Mouse (Mus musculus): ENCODE data around the gene 4931428F04Rik.
A peak's percentile ranks its signal among the peaks of the same experiment; 100 is the strongest.

Gene 4931428F04Rik

GRCm38 (mm10) chr8:105289805-105290460, at the start of gene 4931428F04Rik:
4931428F04Rik (minus strand) TSS chr8:105289864.
- DNase-seq = peak; percentile 27

GRCm38 (mm10) chr8:105338992-105339391, 49.3 kb upstream of the 4931428F04Rik start:
- DNase-seq = no peak

GRCm38 (mm10) chr8:105336373-105337130, 46.9 kb upstream of the 4931428F04Rik start:
- DNase-seq = no peak

GRCm38 (mm10) chr8:105332523-105332922, 42.9 kb upstream of the 4931428F04Rik start:
- DNase-seq = no peak

GRCm38 (mm10) chr8:105331931-105332330, 42.3 kb upstream of the 4931428F04Rik start:
- DNase-seq = no peak

- DNase-seq = no peak
Measured at GRCm38 (mm10) chr8:105331469-105331868, 41.8 kb upstream of the 4931428F04Rik start.

DNA sequence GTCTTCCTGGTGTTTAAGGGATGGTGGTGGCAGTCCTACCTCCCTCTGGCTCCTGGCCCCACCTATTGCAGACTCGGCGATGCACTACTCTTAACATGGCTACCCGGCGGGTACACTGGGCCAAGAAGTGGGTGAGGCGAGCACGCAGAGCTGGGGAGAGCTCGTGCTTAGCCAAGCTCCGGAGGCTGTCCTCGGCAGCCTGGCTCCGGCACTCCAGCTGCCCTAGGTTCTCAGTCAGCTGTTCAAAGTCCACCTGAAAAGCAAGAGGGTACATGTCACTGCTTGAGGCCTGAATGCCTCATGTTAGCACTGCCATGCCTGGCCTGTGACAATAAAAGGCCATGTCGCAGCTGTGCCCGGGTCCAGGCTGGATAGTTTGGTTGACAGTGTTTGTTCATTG, 40.7 kb upstream of the 4931428F04Rik start:
- DNase-seq = no peak

GRCm38 (mm10) chr8:105326968-105327367, 37.3 kb upstream of the 4931428F04Rik start:
- DNase-seq = no peak

GRCm38 (mm10) chr8:105326141-105326672, 36.5 kb upstream of the 4931428F04Rik start, which contains the start of the genes Lrrc29 and Tmem208:
Lrrc29 (minus strand) TSS chr8:105326278.
Tmem208 (plus strand) TSS chr8:105326354.
- peak; percentile 95 for DNase-seq

DNA sequence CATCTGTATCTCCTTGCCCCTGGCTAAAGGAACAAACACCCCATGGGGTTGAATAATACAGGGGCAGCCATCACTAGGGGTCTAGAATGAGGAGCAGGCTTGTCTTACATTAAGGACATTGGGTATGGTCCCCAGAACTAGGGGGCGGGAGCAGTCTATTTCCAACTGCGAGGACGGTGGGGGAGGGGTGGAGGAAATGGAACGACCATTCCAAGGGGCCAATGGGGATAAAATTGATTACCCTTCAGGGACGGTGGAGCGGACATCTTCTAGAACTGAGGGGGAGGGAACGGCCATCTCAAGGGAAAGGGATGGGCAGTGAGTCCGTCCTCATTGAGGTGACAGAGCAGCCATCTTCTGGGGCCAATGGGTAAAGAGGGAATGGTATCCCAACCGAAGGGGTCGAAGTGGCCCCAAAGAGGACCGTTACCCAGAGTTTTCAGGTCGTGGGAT, 36.0 kb upstream of the 4931428F04Rik start:
- no peak for DNase-seq

DNA sequence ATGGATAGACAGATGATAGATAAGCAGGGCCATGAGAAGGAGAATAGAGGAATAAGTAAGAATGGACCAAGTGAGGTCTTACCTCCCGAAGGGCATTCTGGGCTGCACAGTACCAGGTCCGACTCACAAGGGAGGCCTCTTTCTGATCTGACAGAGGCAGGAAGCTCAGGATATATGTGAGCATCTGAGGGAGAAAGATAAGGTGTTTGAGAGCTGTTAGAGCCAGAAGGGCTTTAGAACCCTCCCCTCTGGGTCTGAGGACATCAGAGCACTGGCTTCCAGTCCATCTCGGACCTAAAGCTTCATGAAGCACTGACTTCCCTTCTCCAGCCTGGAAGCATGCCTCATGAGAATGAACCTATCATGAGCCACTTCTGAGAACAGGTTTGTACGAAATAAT, 33.5 kb upstream of the 4931428F04Rik start:
- DNase-seq = no peak

GRCm38 (mm10) chr8:105318662-105319190, 29.1 kb upstream of the 4931428F04Rik start:
- DNase-seq = no peak

GRCm38 (mm10) chr8:105317941-105318340, 28.3 kb upstream of the 4931428F04Rik start:
- DNase-seq = no peak

GRCm38 (mm10) chr8:105315073-105315769, 25.6 kb upstream of the 4931428F04Rik start:
- no peak for DNase-seq

DNA sequence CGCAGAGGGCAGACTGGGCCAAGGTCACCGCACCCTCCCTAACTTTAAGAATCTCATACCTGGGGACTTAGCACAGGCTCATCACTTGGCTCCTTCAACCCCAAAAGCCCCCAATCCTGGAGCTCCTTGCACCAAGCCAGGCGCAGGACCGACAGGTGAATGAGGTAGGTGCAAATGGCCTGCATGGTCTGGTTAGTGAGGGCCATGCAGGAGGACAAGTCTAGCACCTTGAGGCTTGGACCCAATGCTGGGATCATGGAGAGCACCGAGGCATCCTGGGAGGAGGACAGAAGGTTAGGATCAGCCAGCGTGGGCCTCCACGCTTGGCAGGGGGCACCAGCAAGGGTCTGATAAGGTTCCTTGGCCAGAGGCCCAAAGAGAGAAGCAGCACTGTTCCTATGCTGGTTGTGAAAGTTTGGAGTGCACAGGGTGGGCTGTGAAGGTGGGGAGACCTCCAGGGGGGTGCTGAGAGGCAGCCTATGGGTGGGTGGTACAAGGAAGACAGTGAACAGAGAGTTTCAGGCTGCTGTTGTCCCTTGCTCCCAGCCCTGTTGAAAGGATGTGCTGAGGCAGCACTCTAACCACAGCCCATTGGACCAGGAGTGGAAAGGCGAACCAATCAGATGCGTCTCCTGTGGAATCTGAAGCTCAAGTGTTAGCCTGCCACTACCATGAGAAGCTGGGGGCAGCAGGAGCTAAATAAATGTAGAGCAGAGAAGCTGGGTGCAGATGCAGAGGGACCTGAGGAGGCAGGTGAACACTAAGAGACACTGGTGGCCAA, 24.1 kb upstream of the 4931428F04Rik start:
- DNase-seq = no peak

- DNase-seq = no peak
Measured at GRCm38 (mm10) chr8:105312891-105313481, 23.3 kb upstream of the 4931428F04Rik start.

DNA sequence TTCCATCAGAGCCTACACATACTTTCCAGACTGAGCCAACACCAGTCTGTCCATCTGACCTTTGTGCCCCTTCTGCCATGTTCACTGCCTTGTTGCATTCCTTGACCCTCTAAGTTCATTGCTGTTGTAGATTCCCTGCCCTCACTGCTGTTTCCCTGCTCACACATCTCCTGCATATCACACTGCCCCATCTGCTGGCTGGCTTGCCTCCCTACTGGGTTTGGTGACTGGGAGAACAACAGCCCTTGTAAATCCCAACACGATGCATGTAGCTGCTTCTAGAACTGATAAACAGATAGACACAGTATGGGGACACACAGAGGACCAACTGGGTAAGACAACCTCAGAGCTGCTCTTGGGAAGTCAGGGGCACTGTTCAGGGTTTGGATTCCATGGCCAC, 22.1 kb upstream of the 4931428F04Rik start:
- no peak for DNase-seq

GRCm38 (mm10) chr8:105310118-105310517, 20.5 kb upstream of the 4931428F04Rik start:
- no peak for DNase-seq

DNA sequence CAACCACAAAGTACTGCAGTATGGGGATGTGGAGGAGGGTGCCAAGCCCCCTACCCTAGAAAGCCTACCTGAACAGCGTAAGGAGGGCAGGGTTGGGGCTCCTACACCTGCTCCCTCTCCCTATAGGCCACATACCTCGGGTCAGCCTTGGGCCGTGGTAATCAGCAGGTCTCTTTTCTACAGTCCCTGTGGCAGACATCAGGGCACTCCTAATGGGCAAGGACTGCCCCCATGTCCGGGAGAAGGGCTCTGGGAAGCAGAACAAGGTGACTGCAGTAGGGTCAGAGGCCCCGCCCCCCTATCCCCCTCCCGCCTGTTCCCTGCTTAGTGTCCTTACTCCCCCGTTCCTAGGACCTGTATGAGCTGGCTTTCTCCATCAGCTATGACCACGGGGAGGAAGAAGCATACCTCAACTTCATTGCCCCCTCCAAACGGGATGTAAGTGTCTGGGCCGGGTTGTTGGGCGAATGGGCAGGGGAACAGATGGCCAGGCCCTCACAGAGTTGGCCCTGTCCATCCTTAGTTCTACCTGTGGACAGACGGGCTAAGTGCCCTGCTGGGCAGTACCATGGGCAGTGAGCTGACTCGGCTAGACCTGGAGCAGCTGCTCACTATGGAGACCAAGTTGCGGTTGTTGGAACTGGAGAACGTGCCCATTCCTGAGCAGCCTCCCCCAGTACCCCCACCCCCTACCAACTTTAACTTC, 19.6 kb upstream of the 4931428F04Rik start:
- no peak for DNase-seq

DNA sequence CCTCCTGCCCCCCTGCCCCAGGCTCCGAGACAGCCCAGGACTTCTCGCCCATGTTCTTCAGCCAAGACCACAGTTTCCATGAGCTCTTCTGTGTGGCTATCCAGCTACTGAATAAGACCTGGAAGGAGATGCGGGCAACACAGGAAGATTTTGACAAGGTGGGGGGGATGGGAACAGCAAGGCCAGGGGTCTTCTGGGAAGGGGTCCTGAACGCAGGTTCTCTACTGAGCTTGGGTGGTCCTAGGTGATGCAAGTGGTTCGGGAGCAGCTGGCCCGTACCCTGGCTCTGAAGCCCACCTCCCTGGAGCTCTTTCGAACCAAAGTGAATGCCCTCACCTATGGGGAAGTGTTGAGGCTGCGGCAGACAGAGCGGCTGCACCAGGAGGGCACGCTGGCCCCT, 18.8 kb upstream of the 4931428F04Rik start:
- no peak for DNase-seq

- DNase-seq = no peak
Measured at GRCm38 (mm10) chr8:105307670-105308069, 18.0 kb upstream of the 4931428F04Rik start.
